18 mouse cellular contexts compared by ENCODE assay signal in the genomic region with DNA sequence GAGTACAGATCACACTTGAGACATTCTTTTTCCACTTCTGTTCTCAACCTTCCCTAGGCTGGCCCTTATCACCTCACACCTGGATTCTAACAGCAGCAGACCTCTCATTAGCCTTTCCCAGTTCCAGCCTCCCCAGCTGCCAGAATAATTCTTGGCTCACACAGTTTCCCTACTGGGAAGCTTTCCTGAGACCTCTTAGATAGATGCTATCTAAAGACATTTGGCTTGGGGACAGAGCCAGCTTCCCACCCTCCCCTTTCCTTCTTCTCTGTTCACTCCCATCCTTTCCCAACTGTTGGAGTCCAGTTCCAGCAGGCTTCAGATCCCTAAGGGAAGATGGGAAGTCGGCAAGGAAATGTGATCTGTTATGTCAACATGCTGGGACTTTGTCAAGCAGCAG.
DNase-seq lines count a peak whose midpoint lies in the region; ATAC-seq and TF ChIP-seq lines count a peak whose summit lies in the region.
"Had no signal": no experiment of that assay in that cellular context is flagged by ENCODE, and none has a peak within 500 bp of the region (broad histone marks: within the 10 kb centered on the region; RNA-seq: fewer than 3 reads in every experiment).

No protein-coding gene starts in this region.

- H3K9ac ChIP-seq in lung, embryonic 14.5 days, result no peak overlapping the region
- H3K9ac ChIP-seq in heart, embryonic 14.5 days (ENCODE audit: low read length), result no peak overlapping the region
- H3K9ac ChIP-seq in lung, embryonic 16.5 days (ENCODE audit: low read length), result no peak overlapping the region
- H3K9ac ChIP-seq in neural tube, embryonic 15.5 days (replicated peaks), result no peak overlapping the region
- H3K9ac ChIP-seq: forebrain, embryonic 15.5 days; heart, embryonic 13.5 days; hindbrain, embryonic 14.5 days; kidney, embryonic 15.5 days had no signal

- peak; percentile 23 for DNase-seq in lung, embryonic 14.5 days
- DNase-seq in lung, adult 2 months, result no peak
- no peak for DNase-seq in layer of hippocampus, adult 9-11 months
- DNase-seq: adrenal gland, adult 8-10 months; cerebellum, postnatal 10 days; embryo, embryonic 11 days; kidney, postnatal 4 days; retina, postnatal 1 day had no signal

- no peak for TF ChIP-seq POLR2A in lung, adult 2 months (IDR thresholded peaks at IDR 0.05; ENCODE audit: borderline replicate concordance, extremely low read depth, low read depth, low read length)

- peaks cover 5% of the 10 kb centered on the region; the same call in 1 of the 2 replicates for H3K36me3 ChIP-seq in lung, embryonic 14.5 days (ENCODE audit: insufficient read depth)
- H3K36me3 ChIP-seq in heart, embryonic 14.5 days (ENCODE audit: control insufficient read depth, insufficient read depth, low read length), result peaks cover 10% of the 10 kb centered on the region; the same call in 1 of the 2 replicates
- H3K36me3 ChIP-seq in lung, embryonic 16.5 days (ENCODE audit: control insufficient read depth, insufficient read depth, low read length), result no peaks in the 10 kb centered on the region; the same call in 1 of the 2 replicates
- H3K36me3 ChIP-seq in neural tube, embryonic 15.5 days, result no peaks in the 10 kb centered on the region
- H3K36me3 ChIP-seq: forebrain, embryonic 15.5 days; kidney, embryonic 15.5 days had no signal

- no peak overlapping the region for H3K4me3 ChIP-seq in lung, embryonic 14.5 days (ENCODE audit: low read depth, low read length)
- no peak overlapping the region for H3K4me3 ChIP-seq in lung, adult 2 months (replicated peaks; ENCODE audit: extremely low read depth, low read depth, low read length)
- H3K4me3 ChIP-seq in heart, embryonic 14.5 days (ENCODE audit: control insufficient read depth in 1 of 2, insufficient read depth in 1 of 2, low read depth in 1 of 2, low read length in 2 of 2), result no peak overlapping the region
- H3K4me3 ChIP-seq in lung, embryonic 16.5 days (ENCODE audit: low read length), result no peak overlapping the region
- H3K4me3 ChIP-seq in neural tube, embryonic 15.5 days (replicated peaks), result no peak overlapping the region
- H3K4me3 ChIP-seq: forebrain, embryonic 15.5 days; heart, embryonic 13.5 days; kidney, embryonic 15.5 days; midbrain, embryonic 10.5 days had no signal

- H3K9me3 ChIP-seq in lung, embryonic 14.5 days (ENCODE audit: low read depth, low read length), result no peaks in the 10 kb centered on the region
- H3K9me3 ChIP-seq in heart, embryonic 14.5 days (ENCODE audit: control insufficient read depth, low read length), result no peaks in the 10 kb centered on the region
- no peaks in the 10 kb centered on the region for H3K9me3 ChIP-seq in lung, embryonic 16.5 days (ENCODE audit: control insufficient read depth, low read length)
- no peaks in the 10 kb centered on the region for H3K9me3 ChIP-seq in neural tube, embryonic 15.5 days (replicated peaks)
- H3K9me3 ChIP-seq: forebrain, embryonic 15.5 days; heart, embryonic 13.5 days; kidney, embryonic 15.5 days; midbrain, embryonic 10.5 days had no signal

- no peak overlapping the region for H3K27ac ChIP-seq in lung, embryonic 14.5 days (ENCODE audit: low read depth)
- H3K27ac ChIP-seq in heart, embryonic 14.5 days (replicated peaks in 1 of 2; ENCODE audit: control insufficient read depth in 1 of 2, insufficient read depth in 1 of 2, low read depth in 2 of 2, low read length in 2 of 2), result peak overlapping the region in 1 of 2 experiments; percentile 21; a peak in 1 of 4 replicates
- H3K27ac ChIP-seq in lung, embryonic 16.5 days (ENCODE audit: low read length), result no peak overlapping the region
- H3K27ac ChIP-seq in neural tube, embryonic 15.5 days (replicated peaks), result no peak overlapping the region
- H3K27ac ChIP-seq: forebrain, embryonic 15.5 days; heart, embryonic 13.5 days; hindbrain, embryonic 14.5 days; kidney, embryonic 15.5 days; midbrain, embryonic 10.5 days had no signal

- no peak for TF ChIP-seq CTCF in lung, embryonic 14.5 days (IDR thresholded peaks at IDR 0.05; ENCODE audit: low read depth)
- no peak for TF ChIP-seq CTCF in lung, adult 2 months (IDR thresholded peaks at IDR 0.05; ENCODE audit: insufficient read depth, low read length)

- no peaks in the 10 kb centered on the region for H3K4me1 ChIP-seq in lung, embryonic 14.5 days (ENCODE audit: insufficient read depth)
- peaks cover 16% of the 10 kb centered on the region for H3K4me1 ChIP-seq in lung, adult 2 months (ENCODE audit: control insufficient read depth, insufficient read depth, low read length)
- peaks cover 8 to 10% of the 10 kb centered on the region in 2 experiments for H3K4me1 ChIP-seq in heart, embryonic 14.5 days (ENCODE audit: control insufficient read depth in 2 of 2, insufficient read depth in 2 of 2, low read length in 2 of 2)
- no peaks in the 10 kb centered on the region for H3K4me1 ChIP-seq in lung, embryonic 16.5 days (replicated peaks; ENCODE audit: control insufficient read depth, insufficient read depth, low read length)
- H3K4me1 ChIP-seq in neural tube, embryonic 15.5 days, result no peaks in the 10 kb centered on the region
- H3K4me1 ChIP-seq: forebrain, embryonic 15.5 days; kidney, embryonic 15.5 days had no signal

- WGBS in lung, embryonic 14.5 days, result 9% methylated on average over 1 of the region's 1 CpGs
- 24% methylated on average over 1 of the region's 1 CpGs for WGBS in lung, adult 2 months
- 6% methylated on average over 1 of the region's 1 CpGs for WGBS in heart, embryonic 14.5 days
- WGBS in lung, embryonic 16.5 days, result 6% methylated on average over 1 of the region's 1 CpGs
- 50% methylated on average over 1 of the region's 1 CpGs for WGBS in neural tube, embryonic 15.5 days

- H3K4me2 ChIP-seq in lung, embryonic 14.5 days, result no peak overlapping the region
- no peak overlapping the region for H3K4me2 ChIP-seq in heart, embryonic 14.5 days (ENCODE audit: low read length)
- H3K4me2 ChIP-seq in lung, embryonic 16.5 days (ENCODE audit: low read depth, low read length), result no peak overlapping the region
- H3K4me2 ChIP-seq in neural tube, embryonic 15.5 days, result no peak overlapping the region
- H3K4me2 ChIP-seq: forebrain, embryonic 15.5 days; heart, embryonic 13.5 days; hindbrain, embryonic 14.5 days; kidney, embryonic 15.5 days; liver, embryonic 11.5 days had no signal

- ATAC-seq in lung, embryonic 14.5 days (ENCODE audit: insufficient read depth), result peak; percentile 54; the same call in 1 of the 2 replicates
- peak; percentile 48 for ATAC-seq in heart, embryonic 14.5 days (ENCODE audit: insufficient number of reproducible peaks, insufficient read depth, low FRiP score, low read depth)
- ATAC-seq in lung, embryonic 16.5 days (ENCODE audit: low read depth), result peak; percentile 28; the same call in 1 of the 2 replicates
- ATAC-seq in megakaryocyte-erythroid progenitor cell, adult 5-6 weeks (replicated peaks; ENCODE audit: low FRiP score, low TSS enrichment, poor library complexity, severe bottlenecking), result no peak
- no peak for ATAC-seq in neural tube, embryonic 15.5 days (ENCODE audit: low FRiP score)
- ATAC-seq: forebrain, embryonic 15.5 days had no signal

- no peaks in the 10 kb centered on the region for H3K27me3 ChIP-seq in lung, embryonic 14.5 days (ENCODE audit: insufficient read depth, low read length)
- H3K27me3 ChIP-seq in heart, embryonic 14.5 days (ENCODE audit: control insufficient read depth, insufficient read depth, low read length), result no peaks in the 10 kb centered on the region
- H3K27me3 ChIP-seq in lung, embryonic 16.5 days (ENCODE audit: control insufficient read depth, insufficient read depth, low read depth, low read length), result peaks cover 4% of the 10 kb centered on the region
- peaks cover 21% of the 10 kb centered on the region; the same call in 1 of the 2 replicates for H3K27me3 ChIP-seq in neural tube, embryonic 15.5 days (replicated peaks)
- H3K27me3 ChIP-seq: forebrain, embryonic 15.5 days; heart, embryonic 13.5 days had no signal

Comparison
In these comparisons a context has a peak if more than half of its experiments do, and no peak if none do; other contexts are left out.
1. ATAC-seq: peak in lung, embryonic 14.5 days (single experiment), heart, embryonic 14.5 days (single experiment) and lung, embryonic 16.5 days (single experiment); none in megakaryocyte-erythroid progenitor cell, adult 5-6 weeks (single experiment) and neural tube, embryonic 15.5 days (single experiment).